Mouse (Mus musculus): ENCODE measurements around the gene Akna. TPM values are rescaled to one million over a fixed set of nuclear protein-coding genes. Genes with fewer than 3 reads are reported as not detected.

The Akna gene
- polyA plus RNA-seq, 2 experiments, result 2.2 to 2.4 TPM

DNA sequence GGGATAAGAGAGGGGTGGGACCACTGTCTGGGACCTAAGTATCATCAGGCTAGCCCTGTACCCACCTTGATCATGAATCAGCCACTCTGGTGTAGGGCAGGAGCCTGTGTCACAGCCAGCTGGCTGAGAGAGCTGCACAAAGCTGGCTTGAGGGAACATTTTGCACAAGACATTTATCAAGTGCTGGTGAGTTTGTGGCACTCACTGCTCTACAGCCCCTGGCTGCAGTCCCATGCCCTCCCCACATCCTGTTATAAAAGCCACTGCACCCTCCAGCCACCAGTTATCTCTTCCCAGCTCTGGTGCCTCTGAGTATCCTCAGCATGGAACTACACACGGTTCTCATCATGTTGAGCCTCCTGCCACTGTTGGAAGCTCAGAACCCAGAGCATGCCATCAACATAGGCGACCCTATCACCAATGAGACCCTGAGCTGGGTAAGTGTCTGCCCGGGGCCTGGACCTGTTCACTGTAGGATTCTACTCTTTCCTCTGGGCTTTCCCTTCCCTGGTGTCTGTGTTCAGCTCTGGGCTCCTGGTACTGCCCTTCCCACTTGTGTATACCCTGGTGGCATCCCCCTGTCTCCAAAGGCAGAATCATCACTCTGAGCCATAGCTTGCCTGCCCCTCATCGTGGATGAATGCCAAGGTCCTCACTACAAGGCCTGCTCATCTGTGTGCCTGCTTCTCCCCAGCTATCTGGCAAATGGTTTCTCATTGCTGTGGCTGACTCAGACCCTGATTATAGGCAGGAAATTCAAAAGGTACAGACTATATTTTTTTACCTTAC lies 47.1 kb downstream of the Akna start, which contains the start of gene Orm3:
Gene Orm3, plus strand, starts transcription at position 286 of the 789 bp plus-strand sequence.
- no peak within 1 kb of the TSS for H3K27ac ChIP-seq
- TF ChIP-seq CTCF (IDR thresholded peaks at IDR 0.05; ENCODE audit: low read depth), result no peak
- TF ChIP-seq EP300 (IDR thresholded peaks at IDR 0.05; ENCODE audit: low read depth), result no peak
- no peak within 1 kb of the TSS for H3K9ac ChIP-seq (replicated peaks)
- no peak for ATAC-seq (ENCODE audit: insufficient read depth)
- H3K27me3 ChIP-seq (ENCODE audit: control insufficient read depth, insufficient read depth, low read length), result no peaks in the 10 kb centered on the region
- no peaks in the 10 kb centered on the region; a peak in 1 of 4 replicates for H3K4me1 ChIP-seq (replicated peaks; ENCODE audit: control insufficient read depth in 2 of 2, insufficient read depth in 2 of 2, low read length in 1 of 2)
- no peak for DNase-seq (ENCODE audit: low read depth in 3 of 3, low spot score in 3 of 3)
- H3K9me3 ChIP-seq (ENCODE audit: control insufficient read depth, low read length), result no peaks in the 10 kb centered on the region
- H3K4me3 ChIP-seq (ENCODE audit: insufficient read depth in 1 of 2, low read depth in 2 of 2, low read length in 2 of 2), result no peak within 1 kb of the TSS
- H3K4me2 ChIP-seq (ENCODE audit: low read depth), result no peak within 1 kb of the TSS
- WGBS (ENCODE audit: insufficient replicate concordance), result 38% methylated on average over 4 of the region's 4 CpGs
- H3K36me3 ChIP-seq (replicated peaks; ENCODE audit: control insufficient read depth, insufficient read depth, low read depth), result no peaks in the 10 kb centered on the region

DNA sequence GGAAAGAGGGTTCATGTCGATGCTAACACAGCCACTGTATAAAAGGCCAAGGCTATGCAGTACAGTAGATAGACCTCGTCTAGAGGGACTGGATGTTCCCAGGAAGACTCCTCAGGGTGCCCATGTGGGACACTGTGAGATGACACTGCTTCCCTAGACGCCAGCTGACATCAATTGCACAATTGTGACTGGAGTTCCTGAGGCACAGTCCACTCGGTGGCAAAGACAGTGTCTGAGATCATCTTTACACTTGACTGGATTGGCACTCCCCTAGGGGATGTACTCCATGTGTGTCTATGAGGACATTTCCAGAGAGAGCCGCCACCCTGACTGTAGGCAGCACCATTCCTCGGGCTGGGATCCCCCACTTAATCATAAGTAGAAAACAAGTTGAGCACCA lies 54.6 kb downstream of the Akna start:
- Histone ChIP-seq H3K4me1 (replicated peaks; ENCODE audit: control insufficient read depth in 2 of 2, insufficient read depth in 2 of 2, low read length in 1 of 2) (no peaks in the 10 kb centered on the region), H3K9ac (replicated peaks) (no peak overlapping the region), H3K27me3 (ENCODE audit: control insufficient read depth, insufficient read depth, low read length) (no peaks in the 10 kb centered on the region), H3K36me3 (replicated peaks; ENCODE audit: control insufficient read depth, insufficient read depth, low read depth) (no peaks in the 10 kb centered on the region), H3K27ac (no peak overlapping the region), H3K9me3 (ENCODE audit: control insufficient read depth, low read length) (no peaks in the 10 kb centered on the region), H3K4me2 (ENCODE audit: low read depth) (no peak overlapping the region), H3K4me3 (ENCODE audit: insufficient read depth in 1 of 2, low read depth in 2 of 2, low read length in 2 of 2) (no peak overlapping the region)
- no peak for DNase-seq (ENCODE audit: low read depth in 3 of 3, low spot score in 3 of 3)
- no peak for ATAC-seq (ENCODE audit: insufficient read depth)
- TF ChIP-seq EP300 (IDR thresholded peaks at IDR 0.05; ENCODE audit: low read depth) (no peak), CTCF (IDR thresholded peaks at IDR 0.05; ENCODE audit: low read depth) (no peak)
- 38% methylated on average over 6 of the region's 6 CpGs for WGBS (ENCODE audit: insufficient replicate concordance)

DNA sequence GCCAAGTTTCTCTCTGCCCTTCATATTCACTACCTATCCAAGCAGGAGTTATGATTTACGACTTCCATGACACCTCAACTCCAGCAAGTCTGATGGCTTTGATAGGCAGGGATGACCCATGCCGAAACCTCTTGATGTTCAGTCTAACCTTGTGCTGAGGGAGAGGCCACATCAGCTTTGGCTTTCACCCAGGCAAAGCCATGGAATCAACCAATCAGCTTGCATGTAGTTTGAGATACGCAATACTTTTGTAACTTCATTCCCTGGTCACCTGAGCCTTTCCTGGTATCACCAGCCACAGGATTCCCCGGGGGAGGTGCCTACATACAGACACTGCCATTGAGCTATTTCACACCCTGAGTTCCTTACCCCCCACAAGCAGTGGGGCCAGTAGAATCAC lies 56.5 kb downstream of the Akna start:
- Histone ChIP-seq H3K27ac (no peak overlapping the region), H3K4me1 (replicated peaks; ENCODE audit: control insufficient read depth in 2 of 2, insufficient read depth in 2 of 2, low read length in 1 of 2) (no peaks in the 10 kb centered on the region), H3K36me3 (replicated peaks; ENCODE audit: control insufficient read depth, insufficient read depth, low read depth) (no peaks in the 10 kb centered on the region), H3K9ac (replicated peaks) (no peak overlapping the region), H3K4me2 (ENCODE audit: low read depth) (no peak overlapping the region), H3K27me3 (ENCODE audit: control insufficient read depth, insufficient read depth, low read length) (no peaks in the 10 kb centered on the region), H3K9me3 (ENCODE audit: control insufficient read depth, low read length) (no peaks in the 10 kb centered on the region), H3K4me3 (ENCODE audit: insufficient read depth in 1 of 2, low read depth in 2 of 2, low read length in 2 of 2) (no peak overlapping the region)
- 59% methylated on average over 4 of the region's 4 CpGs for WGBS (ENCODE audit: insufficient replicate concordance)
- ATAC-seq (ENCODE audit: insufficient read depth), result no peak
- TF ChIP-seq CTCF (IDR thresholded peaks at IDR 0.05; ENCODE audit: low read depth), result no peak
- TF ChIP-seq EP300 (IDR thresholded peaks at IDR 0.05; ENCODE audit: low read depth), result no peak
- DNase-seq (ENCODE audit: low read depth in 3 of 3, low spot score in 3 of 3), result no peak

DNA sequence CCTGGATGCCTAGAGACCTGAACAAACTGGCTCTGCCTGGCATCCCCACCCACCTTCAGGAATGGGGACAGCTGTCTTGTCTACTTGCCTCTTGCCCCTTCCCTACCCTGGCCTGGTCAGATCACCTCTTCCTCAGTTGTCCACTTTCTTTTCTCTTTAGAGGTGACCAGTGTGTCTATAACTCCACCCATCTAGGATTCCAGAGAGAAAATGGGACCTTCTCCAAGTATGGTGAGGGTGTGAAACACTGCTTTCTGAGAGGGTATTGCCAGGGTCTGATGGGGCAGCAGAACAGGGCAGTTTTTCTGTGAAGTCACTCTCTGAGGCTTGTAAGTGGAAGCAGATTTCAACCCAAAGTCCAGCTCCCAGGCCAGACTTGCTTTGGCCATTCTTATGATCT lies 57.9 kb downstream of the Akna start:
- Histone ChIP-seq H3K9me3 (ENCODE audit: control insufficient read depth, low read length) (no peaks in the 10 kb centered on the region), H3K4me2 (ENCODE audit: low read depth) (no peak overlapping the region), H3K4me1 (replicated peaks; ENCODE audit: control insufficient read depth in 2 of 2, insufficient read depth in 2 of 2, low read length in 1 of 2) (no peaks in the 10 kb centered on the region), H3K36me3 (replicated peaks; ENCODE audit: control insufficient read depth, insufficient read depth, low read depth) (no peaks in the 10 kb centered on the region), H3K27ac (no peak overlapping the region), H3K9ac (replicated peaks) (no peak overlapping the region), H3K4me3 (ENCODE audit: insufficient read depth in 1 of 2, low read depth in 2 of 2, low read length in 2 of 2) (no peak overlapping the region), H3K27me3 (ENCODE audit: control insufficient read depth, insufficient read depth, low read length) (no peaks in the 10 kb centered on the region)
- TF ChIP-seq CTCF (IDR thresholded peaks at IDR 0.05; ENCODE audit: low read depth), result no peak
- TF ChIP-seq EP300 (IDR thresholded peaks at IDR 0.05; ENCODE audit: low read depth), result no peak
- DNase-seq (ENCODE audit: low read depth in 3 of 3, low spot score in 3 of 3), result no peak
- no peak for ATAC-seq (ENCODE audit: insufficient read depth)

DNA sequence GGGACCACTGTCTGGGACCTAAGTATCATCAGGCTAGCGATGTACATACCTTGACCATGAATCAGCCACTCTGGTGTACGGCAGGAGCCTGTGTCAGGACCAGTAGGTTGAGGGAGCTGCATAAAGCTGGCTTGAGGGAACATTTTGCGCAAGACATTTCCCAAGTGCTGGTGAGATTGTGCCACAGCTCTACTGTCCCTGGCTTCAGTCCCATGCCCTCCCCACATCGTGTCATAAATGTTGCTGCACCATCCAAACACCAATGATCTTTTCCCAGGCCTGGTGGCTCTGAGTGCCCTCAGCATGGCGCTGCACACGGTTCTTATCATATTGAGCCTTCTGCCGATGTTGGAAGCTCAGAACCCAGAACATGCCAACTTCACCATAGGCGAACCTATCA lies 58.9 kb downstream of the Akna start, which contains the start of gene Orm1:
Gene Orm1, plus strand, starts transcription at position 266 of the 400 bp plus-strand sequence.
- TF ChIP-seq CTCF (IDR thresholded peaks at IDR 0.05; ENCODE audit: low read depth) (no peak), EP300 (IDR thresholded peaks at IDR 0.05; ENCODE audit: low read depth) (no peak)
- ATAC-seq (ENCODE audit: insufficient read depth), result no peak
- Histone ChIP-seq H3K27ac (no peak within 1 kb of the TSS), H3K4me2 (ENCODE audit: low read depth) (no peak within 1 kb of the TSS), H3K27me3 (ENCODE audit: control insufficient read depth, insufficient read depth, low read length) (no peaks in the 10 kb centered on the region), H3K4me3 (ENCODE audit: insufficient read depth in 1 of 2, low read depth in 2 of 2, low read length in 2 of 2) (no peak within 1 kb of the TSS), H3K36me3 (replicated peaks; ENCODE audit: control insufficient read depth, insufficient read depth, low read depth) (no peaks in the 10 kb centered on the region), H3K9me3 (ENCODE audit: control insufficient read depth, low read length) (no peaks in the 10 kb centered on the region), H3K9ac (replicated peaks) (no peak within 1 kb of the TSS), H3K4me1 (replicated peaks; ENCODE audit: control insufficient read depth in 2 of 2, insufficient read depth in 2 of 2, low read length in 1 of 2) (no peaks in the 10 kb centered on the region)
- DNase-seq (ENCODE audit: low read depth in 3 of 3, low spot score in 3 of 3), result no peak
- 61% methylated on average over 8 of the region's 8 CpGs for WGBS (ENCODE audit: insufficient replicate concordance)
